Comparison of ENCODE assay signal across 18 mouse cellular contexts in the genomic region with DNA sequence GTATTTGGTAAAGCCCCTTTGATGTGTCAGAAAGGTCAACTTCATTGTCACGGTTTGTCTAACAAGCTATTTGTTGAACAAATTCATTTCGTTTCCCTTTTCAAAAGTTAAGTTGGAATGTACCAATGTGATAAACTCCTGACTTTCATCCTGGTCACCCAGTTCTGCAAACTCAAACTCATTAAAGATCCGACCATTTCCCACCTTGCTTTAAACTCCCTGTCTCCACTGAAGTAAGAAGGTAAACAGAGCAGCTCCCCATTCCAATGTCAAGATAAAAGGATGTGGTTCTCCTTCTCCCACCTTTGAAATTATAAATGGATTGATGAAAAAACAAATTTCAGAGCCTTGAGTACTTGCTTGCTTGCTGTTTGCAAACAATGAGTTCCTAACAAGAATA.
DNase-seq lines count a peak whose midpoint lies in the region; ATAC-seq and TF ChIP-seq lines count a peak whose summit lies in the region.
"Had no signal": no experiment of that assay in that cellular context is flagged by ENCODE, and none has a peak within 500 bp of the region (broad histone marks: within the 10 kb centered on the region; RNA-seq: fewer than 3 reads in every experiment).

No protein-coding gene starts in this region.

- no peak overlapping the region for H3K4me2 ChIP-seq in lung, embryonic 16.5 days (ENCODE audit: low read depth, low read length)
- H3K4me2 ChIP-seq in stomach, embryonic 14.5 days (replicated peaks; ENCODE audit: low read depth, low read length) = no peak overlapping the region
- H3K4me2 ChIP-seq in stomach, postnatal 0 days (replicated peaks; ENCODE audit: low read depth) = no peak overlapping the region
- no peak overlapping the region for H3K4me2 ChIP-seq in stomach, embryonic 16.5 days (ENCODE audit: low read depth, low read length)
- H3K4me2 ChIP-seq in hindbrain, embryonic 14.5 days (replicated peaks) = no peak overlapping the region
- H3K4me2 ChIP-seq: embryonic facial prominence, embryonic 12.5 days; forebrain, embryonic 13.5 days; forebrain, embryonic 15.5 days had no signal

- no peak for TF ChIP-seq CTCF in stomach, postnatal 0 days (IDR thresholded peaks at IDR 0.05; ENCODE audit: low read depth)

- H3K27me3 ChIP-seq in lung, embryonic 16.5 days (ENCODE audit: control insufficient read depth, insufficient read depth, low read depth, low read length) = no peaks in the 10 kb centered on the region
- H3K27me3 ChIP-seq in stomach, embryonic 14.5 days (ENCODE audit: control insufficient read depth, insufficient read depth, low read length) = no peaks in the 10 kb centered on the region
- H3K27me3 ChIP-seq in stomach, postnatal 0 days (ENCODE audit: control insufficient read depth, insufficient read depth, low read length) = no peaks in the 10 kb centered on the region
- H3K27me3 ChIP-seq in stomach, embryonic 16.5 days (ENCODE audit: control insufficient read depth, insufficient read depth, low read length) = no peaks in the 10 kb centered on the region
- no peaks in the 10 kb centered on the region for H3K27me3 ChIP-seq in hindbrain, embryonic 14.5 days (ENCODE audit: control insufficient read depth, insufficient read depth, low read length)
- H3K27me3 ChIP-seq: embryonic facial prominence, embryonic 12.5 days; forebrain, embryonic 13.5 days; forebrain, embryonic 15.5 days had no signal

- 31% methylated on average over 3 of the region's 3 CpGs for WGBS in lung, embryonic 16.5 days
- whole genome bisulfite sequencing in stomach, embryonic 14.5 days = 51% methylated on average over 3 of the region's 3 CpGs
- WGBS in stomach, postnatal 0 days = 43% methylated on average over 3 of the region's 3 CpGs
- WGBS in stomach, embryonic 16.5 days = 52% methylated on average over 3 of the region's 3 CpGs
- 67% methylated on average over 3 of the region's 3 CpGs for WGBS in hindbrain, embryonic 14.5 days

- TF ChIP-seq EP300 in stomach, postnatal 0 days (optimal IDR thresholded peaks at IDR 0.05) = no peak

- no peak for DNase-seq in lung, postnatal 36 days
- DNase-seq in stomach, postnatal 0 days (ENCODE audit: low spot score) = no peak
- DNase-seq in hindbrain, embryonic 14.5 days (ENCODE audit: low spot score) = no peak
- DNase-seq: adrenal gland, adult 8-10 months; adrenal gland, postnatal 14 days; adrenal gland, postnatal 36 days; cerebellum, adult 11-12 months; cerebellum, adult 2 months; cerebellum, adult 9-10 months; cerebellum, postnatal 10 days; cerebellum, postnatal 25 days had no signal

- peak overlapping the region; percentile 43 for H3K27ac ChIP-seq in lung, embryonic 16.5 days (ENCODE audit: low read length)
- H3K27ac ChIP-seq in stomach, embryonic 14.5 days (ENCODE audit: low read length) = peak overlapping the region; percentile 16; the same call in 1 of the 2 replicates
- no peak overlapping the region for H3K27ac ChIP-seq in stomach, postnatal 0 days (replicated peaks)
- H3K27ac ChIP-seq in stomach, embryonic 16.5 days (ENCODE audit: low read length) = peak overlapping the region; percentile 46
- H3K27ac ChIP-seq in hindbrain, embryonic 14.5 days = no peak overlapping the region
- H3K27ac ChIP-seq: embryonic facial prominence, embryonic 10.5 days; embryonic facial prominence, embryonic 12.5 days; forebrain, embryonic 13.5 days; forebrain, embryonic 15.5 days had no signal

- H3K9ac ChIP-seq in lung, embryonic 16.5 days (ENCODE audit: low read length) = no peak overlapping the region
- H3K9ac ChIP-seq in stomach, embryonic 14.5 days (replicated peaks; ENCODE audit: low read depth, low read length) = no peak overlapping the region
- no peak overlapping the region for H3K9ac ChIP-seq in stomach, postnatal 0 days (ENCODE audit: low read length)
- no peak overlapping the region for H3K9ac ChIP-seq in stomach, embryonic 16.5 days (ENCODE audit: low read length)
- no peak overlapping the region for H3K9ac ChIP-seq in hindbrain, embryonic 14.5 days
- H3K9ac ChIP-seq: embryonic facial prominence, embryonic 12.5 days; forebrain, embryonic 13.5 days; forebrain, embryonic 15.5 days had no signal

- no peak overlapping the region for H3K4me3 ChIP-seq in lung, embryonic 16.5 days (ENCODE audit: low read length)
- H3K4me3 ChIP-seq in stomach, embryonic 14.5 days (ENCODE audit: low read depth, low read length) = no peak overlapping the region
- H3K4me3 ChIP-seq in stomach, postnatal 0 days (ENCODE audit: low read depth, low read length) = no peak overlapping the region
- H3K4me3 ChIP-seq in stomach, embryonic 16.5 days (replicated peaks; ENCODE audit: low read length) = no peak overlapping the region
- H3K4me3 ChIP-seq in hindbrain, embryonic 14.5 days (replicated peaks; ENCODE audit: low read length) = no peak overlapping the region
- H3K4me3 ChIP-seq: embryonic facial prominence, embryonic 10.5 days; embryonic facial prominence, embryonic 12.5 days; forebrain, embryonic 13.5 days; forebrain, embryonic 15.5 days had no signal

- ATAC-seq in lung, embryonic 16.5 days (ENCODE audit: low read depth) = no peak
- peak; percentile 57 for ATAC-seq in stomach, embryonic 14.5 days (ENCODE audit: insufficient number of reproducible peaks, insufficient read depth, low FRiP score, low read depth)
- no peak for ATAC-seq in stomach, postnatal 0 days (ENCODE audit: low FRiP score, low TSS enrichment)
- ATAC-seq in stomach, embryonic 16.5 days (ENCODE audit: insufficient read depth, low FRiP score) = peak; percentile 56
- no peak for ATAC-seq in hindbrain, embryonic 14.5 days (ENCODE audit: low FRiP score)
- ATAC-seq: forebrain, embryonic 13.5 days; forebrain, embryonic 15.5 days had no signal

- no peaks in the 10 kb centered on the region for H3K9me3 ChIP-seq in lung, embryonic 16.5 days (ENCODE audit: control insufficient read depth, low read length)
- no peaks in the 10 kb centered on the region for H3K9me3 ChIP-seq in stomach, embryonic 14.5 days (ENCODE audit: control insufficient read depth, low read depth, low read length)
- no peaks in the 10 kb centered on the region for H3K9me3 ChIP-seq in stomach, postnatal 0 days (ENCODE audit: control insufficient read depth, low read length)
- no peaks in the 10 kb centered on the region for H3K9me3 ChIP-seq in stomach, embryonic 16.5 days (replicated peaks; ENCODE audit: control insufficient read depth, low read length)
- H3K9me3 ChIP-seq in hindbrain, embryonic 14.5 days (ENCODE audit: control insufficient read depth, low read length) = no peaks in the 10 kb centered on the region
- H3K9me3 ChIP-seq: embryonic facial prominence, embryonic 10.5 days; embryonic facial prominence, embryonic 12.5 days; forebrain, embryonic 13.5 days; forebrain, embryonic 15.5 days had no signal

- H3K4me1 ChIP-seq in lung, embryonic 16.5 days (replicated peaks; ENCODE audit: control insufficient read depth, insufficient read depth, low read length) = 0 out of 2 replicates have a peak, but pooled peaks cover 2% of the 10 kb centered on the region
- no peaks in the 10 kb centered on the region for H3K4me1 ChIP-seq in stomach, embryonic 14.5 days (ENCODE audit: control insufficient read depth, insufficient read depth, low read length)
- no peaks in the 10 kb centered on the region for H3K4me1 ChIP-seq in stomach, postnatal 0 days (replicated peaks; ENCODE audit: control insufficient read depth, insufficient read depth)
- H3K4me1 ChIP-seq in stomach, embryonic 16.5 days (ENCODE audit: control insufficient read depth, insufficient read depth, low read length) = no peaks in the 10 kb centered on the region
- no peaks in the 10 kb centered on the region for H3K4me1 ChIP-seq in hindbrain, embryonic 14.5 days (replicated peaks; ENCODE audit: control insufficient read depth, insufficient read depth, low read length)
- H3K4me1 ChIP-seq: embryonic facial prominence, embryonic 10.5 days; embryonic facial prominence, embryonic 12.5 days; forebrain, embryonic 13.5 days; forebrain, embryonic 15.5 days had no signal

- H3K36me3 ChIP-seq in lung, embryonic 16.5 days (ENCODE audit: control insufficient read depth, insufficient read depth, low read length) = no peaks in the 10 kb centered on the region
- no peaks in the 10 kb centered on the region for H3K36me3 ChIP-seq in stomach, embryonic 14.5 days (ENCODE audit: control insufficient read depth, insufficient read depth, low read length)
- no peaks in the 10 kb centered on the region for H3K36me3 ChIP-seq in stomach, postnatal 0 days (ENCODE audit: control insufficient read depth, insufficient read depth, low read length)
- H3K36me3 ChIP-seq in stomach, embryonic 16.5 days (ENCODE audit: control insufficient read depth, insufficient read depth, low read length) = no peaks in the 10 kb centered on the region
- H3K36me3 ChIP-seq in hindbrain, embryonic 14.5 days (replicated peaks; ENCODE audit: control insufficient read depth, insufficient read depth) = no peaks in the 10 kb centered on the region
- H3K36me3 ChIP-seq: embryonic facial prominence, embryonic 10.5 days; embryonic facial prominence, embryonic 12.5 days; forebrain, embryonic 15.5 days had no signal

Comparison
In these comparisons a context has a peak if more than half of its experiments do, and no peak if none do; other contexts are left out.
1. ATAC-seq: peak in stomach, embryonic 14.5 days (single experiment) and stomach, embryonic 16.5 days (single experiment); none in lung, embryonic 16.5 days (single experiment), stomach, postnatal 0 days (single experiment) and hindbrain, embryonic 14.5 days (single experiment).
2. H3K27ac ChIP-seq: peak in lung, embryonic 16.5 days (single experiment), stomach, embryonic 14.5 days (single experiment) and stomach, embryonic 16.5 days (single experiment); none in stomach, postnatal 0 days (single experiment) and hindbrain, embryonic 14.5 days (single experiment).